Mouse (Mus musculus) limb, embryonic 15.5 days (tissue): ENCODE measurements around the gene Dda1. TPM values are rescaled to one million over a fixed set of nuclear protein-coding genes. Genes with fewer than 3 reads are reported as not detected.
A peak's percentile ranks its signal among the peaks of the same experiment; 100 is the strongest.

Experiments used
- ATAC-seq: fragments of 200-750 bp; cut with Nextera tagmentation; 2 replicates; pipeline ENCODE4 v1.8.0; 2017; ENCODE audit warnings: low read depth, moderate TSS enrichment; ENCODE audit not compliant: insufficient number of reproducible peaks, low FRiP score, low TSS enrichment
- H3K27ac ChIP-seq: fragments of 300-500 bp; sonication (generic); 2 replicates; pipeline ENCODE4 v1.5.1; 2015; ENCODE audit warnings: moderate library complexity, mild to moderate bottlenecking, inconsistent platforms
- H3K27me3 ChIP-seq: fragments of 300-500 bp; sonication (generic); 2 replicates; pipeline ENCODE4 v1.6.1; 2015; ENCODE audit warnings: inconsistent platforms
- H3K36me3 ChIP-seq: fragments of 300-500 bp; sonication (generic); 2 replicates; pipeline ENCODE4 v1.6.1; 2015; ENCODE audit warnings: inconsistent platforms
- H3K4me1 ChIP-seq: fragments of 300-500 bp; sonication (generic); 2 replicates; pipeline ENCODE4 v1.6.1; 2015; ENCODE audit warnings: inconsistent platforms
- H3K4me2 ChIP-seq: fragments of 300-500 bp; sonication (generic); 2 replicates; pipeline ENCODE4 v1.6.1; 2015; ENCODE audit warnings: mild to moderate bottlenecking, inconsistent platforms
- H3K4me3 ChIP-seq: fragments of 300-500 bp; sonication (generic); 2 replicates; pipeline ENCODE4 v1.5.1; 2015; ENCODE audit warnings: mild to moderate bottlenecking, inconsistent platforms
- H3K9ac ChIP-seq: fragments of 300-500 bp; sonication (generic); 2 replicates; pipeline ENCODE4 v1.6.1; 2015; ENCODE audit warnings: inconsistent platforms
- H3K9me3 ChIP-seq: fragments of 300-500 bp; sonication (generic); 2 replicates; pipeline ENCODE4 v1.6.1; 2016; ENCODE audit warnings: inconsistent platforms
- WGBS: fragments of 180-500 bp; shearing (Covaris S2); methylation state at CpG from one replicate; pipeline ENCODE4 v1.1.7; 2015; 5-methylcytosine and 5-hydroxymethylcytosine counted together
- polyA plus RNA-seq: library from polyadenylated mRNA; unstranded; fragments of >200 nt; fragmentation: Nextera tagmentation; extraction: Ambion mirVana; gene quantifications from 2 replicates; pipeline ENCODE4 v1.2.1, GENCODE M21; 2015

Dda1 gene
- polyA plus RNA-seq, 1 experiment from 2014 or later, result 98.4 TPM

DNA sequence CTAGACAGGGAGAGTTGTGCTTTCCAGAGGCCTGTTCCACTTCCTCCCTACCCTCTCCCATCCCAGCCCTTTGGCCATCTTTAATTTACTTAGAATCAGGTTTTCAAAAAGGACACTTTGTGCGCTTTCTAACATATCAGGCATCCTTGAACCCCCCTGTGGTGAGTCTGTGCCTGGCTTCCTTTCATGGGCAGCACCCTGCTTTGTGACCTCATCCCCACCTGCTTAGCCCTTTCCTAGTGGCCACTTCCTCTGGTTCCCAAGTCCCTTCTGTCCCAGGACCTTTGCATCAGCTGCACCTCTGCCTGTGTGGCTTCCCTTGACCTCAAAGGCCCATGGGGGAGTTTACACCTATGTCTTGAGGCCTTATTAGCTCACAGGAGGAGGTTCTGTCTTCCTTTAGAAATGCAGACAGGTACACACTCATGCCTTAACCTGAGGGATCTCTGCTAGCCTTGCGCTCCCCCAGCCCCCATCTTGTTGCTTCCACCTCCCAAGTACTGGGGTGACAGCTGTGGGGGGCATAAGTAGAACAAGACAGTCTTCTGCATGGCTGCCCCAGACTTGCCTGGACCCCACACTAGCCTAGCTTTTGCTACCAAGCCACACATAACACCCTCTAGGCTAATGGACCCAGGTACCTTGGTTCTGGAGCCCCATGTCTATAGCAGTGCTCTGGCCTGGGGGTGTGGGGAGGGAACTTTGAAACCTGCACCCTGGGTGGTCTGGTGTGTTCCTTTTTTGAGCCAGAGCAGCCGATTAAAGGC, 1.3 kb downstream of the Dda1 start:
- Histone ChIP-seq H3K27ac (0 out of 2 replicates have a peak overlapping the region, but pooled peaks have one; percentile 9), H3K36me3 (peaks cover 50% of the 10 kb centered on the region), H3K27me3 (no peaks in the 10 kb centered on the region), H3K9ac (peak overlapping the region; percentile 44), H3K4me3 (peak overlapping the region; percentile 70), H3K4me2 (peak overlapping the region; percentile 66), H3K4me1 (peaks cover 22% of the 10 kb centered on the region), H3K9me3 (no peaks in the 10 kb centered on the region)
- ATAC-seq, result no peak
- 83% methylated on average over 3 of the region's 3 CpGs for WGBS

DNA sequence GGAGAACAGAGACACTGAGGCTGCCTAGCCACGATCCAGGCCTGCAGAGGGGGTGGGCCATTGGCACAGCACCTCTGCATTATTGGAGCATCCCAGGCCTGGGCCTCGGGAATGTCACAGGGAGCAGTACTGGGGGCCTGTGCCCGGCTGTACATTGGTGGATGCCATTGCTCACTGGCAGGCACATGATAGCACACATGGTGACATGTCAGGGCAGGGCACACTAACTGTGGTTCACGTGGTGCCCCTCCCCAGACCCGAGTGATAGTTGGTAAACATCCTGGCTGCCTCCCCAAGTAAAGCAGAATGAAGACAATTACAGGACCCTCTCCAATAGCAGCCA, 1.9 kb downstream of the Dda1 start:
- Histone ChIP-seq H3K27me3 (no peaks in the 10 kb centered on the region), H3K4me1 (peaks cover 22% of the 10 kb centered on the region), H3K4me3 (no peak overlapping the region), H3K27ac (no peak overlapping the region), H3K4me2 (0 out of 2 replicates have a peak overlapping the region, but pooled peaks have one; percentile 66), H3K9me3 (no peaks in the 10 kb centered on the region), H3K36me3 (peaks cover 50% of the 10 kb centered on the region), H3K9ac (no peak overlapping the region)
- no peak for ATAC-seq
- 69% methylated on average over 5 of the region's 5 CpGs for WGBS

DNA sequence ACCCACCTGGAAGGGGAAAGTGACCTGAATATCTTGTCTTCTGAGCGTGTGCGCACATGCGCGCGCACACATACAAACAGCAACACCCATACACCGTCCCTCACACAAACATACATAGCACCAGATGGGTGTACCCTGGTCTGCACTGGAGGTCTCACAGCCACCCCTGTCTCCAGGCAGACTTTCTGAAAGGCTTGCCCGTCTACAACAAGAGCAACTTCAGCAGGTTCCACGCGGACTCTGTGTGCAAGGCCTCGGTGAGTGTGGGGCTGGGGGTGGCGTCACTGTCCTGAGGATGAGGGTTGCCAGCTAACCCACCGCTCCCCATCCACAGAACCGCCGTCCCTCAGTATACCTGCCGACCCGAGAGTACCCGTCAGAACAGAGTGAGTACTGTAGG, 2.9 kb downstream of the Dda1 start:
- H3K27ac ChIP-seq, result no peak overlapping the region
- 92% methylated on average over 17 of the region's 17 CpGs for WGBS

DNA sequence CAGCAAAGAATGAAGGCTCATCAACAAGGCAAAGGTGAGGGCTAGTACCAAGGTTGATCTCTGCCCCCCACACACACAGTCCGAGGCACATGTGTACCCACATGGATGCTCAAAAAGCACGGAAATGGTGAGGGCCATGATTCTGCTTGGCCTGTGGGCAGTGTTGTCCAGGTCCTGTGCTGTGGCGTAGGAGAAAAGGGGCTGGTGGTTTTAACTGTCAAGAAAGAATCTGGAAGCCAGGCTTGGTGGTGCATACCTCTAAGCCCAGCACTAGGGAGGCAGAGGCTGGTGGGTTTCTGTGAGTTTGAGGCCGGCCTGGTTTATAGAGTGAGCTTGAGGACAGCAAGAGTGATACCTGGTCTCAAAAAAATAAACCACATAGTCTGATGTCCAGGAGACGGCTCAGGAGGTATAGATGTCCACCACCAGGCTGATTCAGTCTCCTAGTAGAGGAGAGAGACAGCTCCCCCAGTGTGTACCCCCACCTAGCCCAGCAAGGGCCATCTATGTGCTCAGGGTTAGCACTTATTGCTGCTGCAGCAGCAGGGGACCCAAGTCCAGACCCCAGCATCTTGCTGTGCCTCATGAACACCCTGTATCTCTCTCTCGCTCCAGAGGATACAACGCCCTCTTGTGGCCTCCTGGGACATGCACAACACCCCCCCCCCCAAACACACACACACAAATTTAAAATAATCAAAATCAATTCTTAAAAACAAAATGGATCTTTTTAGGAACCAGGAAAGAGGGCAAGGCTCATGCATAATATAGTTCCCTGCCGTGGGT, 3.8 kb downstream of the Dda1 start:
- ATAC-seq, result no peak
- H3K4me2 ChIP-seq, result no peak overlapping the region
- H3K27me3 ChIP-seq, result no peaks in the 10 kb centered on the region
- no peaks in the 10 kb centered on the region for H3K9me3 ChIP-seq
- 88% methylated on average over 8 of the region's 8 CpGs for WGBS
- no peak overlapping the region for H3K27ac ChIP-seq
- H3K9ac ChIP-seq, result no peak overlapping the region
- H3K36me3 ChIP-seq, result peaks cover 47% of the 10 kb centered on the region
- H3K4me3 ChIP-seq, result no peak overlapping the region
- H3K4me1 ChIP-seq, result peaks cover 36% of the 10 kb centered on the region

More for the DNA sequence above, 2.9 kb downstream of the Dda1 start:
- Histone ChIP-seq H3K9ac (no peak overlapping the region), H3K36me3 (peaks cover 47% of the 10 kb centered on the region), H3K4me3 (no peak overlapping the region), H3K4me2 (no peak overlapping the region), H3K4me1 (peaks cover 28% of the 10 kb centered on the region), H3K27me3 (no peaks in the 10 kb centered on the region), H3K9me3 (no peaks in the 10 kb centered on the region)
- no peak for ATAC-seq

DNA sequence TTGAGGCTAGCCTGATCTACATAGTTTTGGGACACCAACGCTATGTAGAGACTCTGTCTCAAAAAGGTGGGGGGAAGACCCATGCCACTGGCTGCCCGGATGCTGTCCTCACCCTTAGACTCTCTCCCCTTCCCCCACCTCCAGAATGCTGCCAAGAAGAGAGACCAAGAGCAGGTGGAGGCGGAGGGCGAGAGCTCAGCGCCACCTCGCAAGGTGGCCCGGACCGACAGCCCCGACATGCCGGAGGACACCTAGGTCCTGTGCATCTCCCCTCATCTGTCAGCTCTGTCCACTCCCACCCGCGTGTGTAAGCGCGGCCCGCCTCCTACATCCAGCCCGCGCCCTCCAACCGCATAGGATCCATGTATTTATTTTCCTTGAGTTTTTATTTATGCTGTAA, 5.3 kb downstream of the Dda1 start:
- peaks cover 36% of the 10 kb centered on the region for H3K4me1 ChIP-seq
- 91% methylated on average over 18 of the region's 18 CpGs for WGBS
- no peak overlapping the region for H3K9ac ChIP-seq
- no peaks in the 10 kb centered on the region for H3K27me3 ChIP-seq
- H3K4me3 ChIP-seq, result no peak overlapping the region
- H3K36me3 ChIP-seq, result peaks cover 54% of the 10 kb centered on the region
- no peak overlapping the region for H3K4me2 ChIP-seq
- no peaks in the 10 kb centered on the region for H3K9me3 ChIP-seq
- H3K27ac ChIP-seq, result no peak overlapping the region
- ATAC-seq, result no peak

DNA sequence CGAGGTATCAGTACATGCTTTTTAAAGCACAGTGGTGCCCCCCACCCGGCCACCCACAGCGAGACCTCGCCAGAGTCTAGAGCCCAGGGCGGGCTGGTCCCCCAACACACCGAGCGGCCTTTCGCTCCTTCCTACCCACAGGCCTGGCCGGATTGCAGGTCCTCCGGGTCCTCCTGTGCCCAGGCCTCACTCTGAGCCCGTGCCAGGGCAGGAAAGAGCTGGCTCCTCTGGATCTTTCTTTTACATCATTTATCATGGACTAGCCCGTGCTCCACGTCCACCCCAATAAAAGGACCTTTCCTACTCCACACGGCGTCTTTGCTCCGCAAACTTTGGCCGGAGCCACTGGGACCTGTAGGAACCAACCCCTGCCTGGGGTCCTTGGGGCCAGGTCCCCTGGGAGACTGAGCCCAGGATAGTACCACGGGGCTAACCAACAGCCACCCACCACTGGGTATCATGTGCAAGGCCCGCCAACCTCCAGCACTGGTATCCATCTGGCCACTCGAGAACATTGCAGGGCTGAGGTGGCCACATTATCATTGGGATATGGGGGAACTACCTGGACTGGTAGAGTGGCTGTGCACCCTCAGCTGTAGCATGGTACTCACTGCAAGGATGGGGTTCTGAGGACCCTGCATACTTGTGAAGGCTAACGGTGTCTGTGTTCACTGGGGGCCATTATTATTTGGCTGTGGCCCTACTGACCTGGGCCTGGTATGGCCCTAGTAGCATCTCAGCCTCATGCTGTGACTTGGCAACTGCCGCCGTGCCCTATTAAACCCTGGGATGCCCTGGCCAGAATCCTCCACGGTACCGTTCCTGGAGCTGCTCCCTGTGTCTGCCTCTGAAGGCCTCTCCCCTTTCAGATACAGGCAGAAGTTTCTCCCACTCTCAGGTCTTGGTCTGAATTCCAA, 6.0 kb downstream of the Dda1 start:
- Histone ChIP-seq H3K4me2 (peak overlapping the region; percentile 87; the same call in 1 of the 2 replicates), H3K36me3 (peaks cover 61% of the 10 kb centered on the region), H3K4me1 (peaks cover 32% of the 10 kb centered on the region), H3K27me3 (no peaks in the 10 kb centered on the region), H3K4me3 (0 out of 2 replicates have a peak overlapping the region, but pooled peaks have one; percentile 64), H3K9ac (no peak overlapping the region), H3K9me3 (no peaks in the 10 kb centered on the region), H3K27ac (0 out of 2 replicates have a peak overlapping the region, but pooled peaks have one; percentile 84)
- 86% methylated on average over 25 of the region's 25 CpGs for WGBS
- ATAC-seq, result no peak

DNA sequence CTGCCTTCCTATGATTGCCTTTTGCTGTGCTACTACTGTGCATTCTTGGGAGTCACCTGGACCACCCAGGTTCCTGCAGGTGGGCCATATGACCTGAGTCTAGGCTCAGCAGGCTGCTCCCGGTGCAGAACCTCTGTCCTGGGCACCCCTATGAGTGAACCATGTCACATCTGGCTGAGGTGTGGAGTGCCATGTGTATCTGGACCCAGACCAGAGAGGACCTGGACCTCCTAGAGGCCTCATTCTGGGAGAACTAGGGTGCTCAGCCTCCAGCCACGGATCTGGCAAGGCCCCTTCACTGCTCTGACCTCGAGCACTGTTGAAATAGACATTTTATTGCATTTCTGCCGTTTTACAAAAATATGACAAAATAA, 6.7 kb downstream of the Dda1 start:
- Histone ChIP-seq H3K4me1 (peaks cover 25% of the 10 kb centered on the region), H3K9me3 (no peaks in the 10 kb centered on the region), H3K27me3 (no peaks in the 10 kb centered on the region), H3K4me3 (peak overlapping the region; percentile 64), H3K36me3 (peaks cover 63% of the 10 kb centered on the region), H3K9ac (peak overlapping the region; percentile 51), H3K27ac (peak overlapping the region; percentile 84; the same call in 1 of the 2 replicates), H3K4me2 (peak overlapping the region; percentile 87)
- 16% methylated on average over 4 of the region's 4 CpGs for WGBS
- no peak for ATAC-seq

DNA sequence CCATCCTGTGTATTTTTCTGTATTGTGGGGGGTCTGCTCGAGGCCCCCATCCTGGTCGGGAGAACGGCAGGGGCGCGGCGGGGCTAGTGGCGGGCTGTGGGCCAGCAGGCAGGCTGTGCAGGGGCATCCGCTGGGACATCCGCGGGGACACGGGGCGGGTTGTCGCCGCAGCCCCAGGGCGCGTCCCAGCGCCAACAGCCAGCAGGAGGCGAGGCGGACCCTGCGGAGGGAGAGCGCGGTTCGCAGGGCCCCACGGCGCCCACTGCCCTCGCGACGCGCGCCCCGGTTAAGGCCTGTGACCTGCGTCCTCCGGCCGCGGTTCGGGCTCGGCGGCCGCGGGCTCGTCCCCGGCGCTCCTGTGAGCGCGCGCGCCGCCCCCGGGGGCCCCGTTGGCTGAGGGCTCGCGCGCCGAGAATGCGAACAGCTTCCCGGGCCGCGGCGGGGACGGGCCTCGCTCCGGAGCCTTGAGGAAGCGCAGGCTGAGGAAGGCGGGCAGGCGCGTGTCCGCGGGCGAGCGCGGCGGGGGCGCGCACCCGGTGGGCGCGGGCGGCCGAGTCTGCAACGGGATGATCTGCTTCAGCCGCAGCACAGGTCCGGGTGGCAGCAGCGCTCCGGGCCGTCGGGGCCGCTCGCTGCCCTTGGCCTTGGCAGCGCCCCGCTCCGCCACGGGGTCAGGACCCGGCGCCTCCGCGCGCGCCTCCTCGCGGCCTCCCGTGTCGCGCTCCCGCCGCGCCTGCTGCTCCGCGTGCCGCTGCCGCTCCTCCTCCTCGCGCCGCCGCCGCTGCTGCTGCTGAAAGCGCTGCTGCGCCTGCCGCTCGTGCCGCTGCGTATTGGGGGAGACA, 7.3 kb downstream of the Dda1 start:
- ATAC-seq, result peak; percentile 57
- Histone ChIP-seq H3K27ac (peak overlapping the region; percentile 84), H3K36me3 (peaks cover 65% of the 10 kb centered on the region), H3K27me3 (no peaks in the 10 kb centered on the region), H3K4me3 (peak overlapping the region; percentile 64), H3K4me2 (peak overlapping the region; percentile 87), H3K9me3 (no peaks in the 10 kb centered on the region), H3K9ac (peak overlapping the region; percentile 51), H3K4me1 (peaks cover 20% of the 10 kb centered on the region)
- WGBS, result under 1% methylated on average over 66 of the region's 121 CpGs

DNA sequence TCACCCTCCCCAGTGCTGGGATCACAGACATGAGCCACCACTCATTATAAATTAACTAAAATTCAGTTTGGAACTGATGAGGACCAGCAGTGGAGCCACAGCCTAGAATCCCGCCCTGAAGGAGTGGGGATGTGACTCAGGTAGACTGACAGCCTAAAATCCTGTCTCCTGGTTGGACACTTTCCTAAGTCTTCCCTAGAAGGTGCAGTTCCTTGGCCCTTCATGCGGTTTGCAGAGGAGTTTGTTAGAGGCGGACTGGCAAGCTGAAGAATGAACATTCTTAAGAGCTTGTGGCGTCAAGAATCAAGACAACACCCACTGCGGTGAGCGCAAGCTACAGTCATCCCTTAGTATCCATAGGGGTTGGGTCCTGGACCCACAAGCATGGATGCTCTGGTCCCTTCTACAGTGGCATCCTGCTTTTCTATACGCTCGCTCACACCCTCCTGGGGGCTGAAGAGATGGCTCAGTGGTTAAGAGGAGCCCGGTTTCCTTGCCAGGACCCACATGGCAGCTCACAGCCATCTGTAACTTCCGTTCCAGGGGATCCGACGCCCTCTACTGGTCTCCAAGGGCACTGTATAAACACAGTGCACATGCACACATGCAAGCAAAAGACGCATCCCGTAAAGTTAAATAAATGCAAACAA, 8.3 kb downstream of the Dda1 start:
- Histone ChIP-seq H3K4me3 (peak overlapping the region; percentile 64), H3K9ac (no peak overlapping the region), H3K27me3 (no peaks in the 10 kb centered on the region), H3K36me3 (peaks cover 62% of the 10 kb centered on the region), H3K9me3 (no peaks in the 10 kb centered on the region), H3K4me2 (peak overlapping the region; percentile 87), H3K4me1 (peaks cover 20% of the 10 kb centered on the region), H3K27ac (no peak overlapping the region; the same call in 1 of the 2 replicates)
- WGBS, result 44% methylated on average over 14 of the region's 14 CpGs
- ATAC-seq, result no peak

DNA sequence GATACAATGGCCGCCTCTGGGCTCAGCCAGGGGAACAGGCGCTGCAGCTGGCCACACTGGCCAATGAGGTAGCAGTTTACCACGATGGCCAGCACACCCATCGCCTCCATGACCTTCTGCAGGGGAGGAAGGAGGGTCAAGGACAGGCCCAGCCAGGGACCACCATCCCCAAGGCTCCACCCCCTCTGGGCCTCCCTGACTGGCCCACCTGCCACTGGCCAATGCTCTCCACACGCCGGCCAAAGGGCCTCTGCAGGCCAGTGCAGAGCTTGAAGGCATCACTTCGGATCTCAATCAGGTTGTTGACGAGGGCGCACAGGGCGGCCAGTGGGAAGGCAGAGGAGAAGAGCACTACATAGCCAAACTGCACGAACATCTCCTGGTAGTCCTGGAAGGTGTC, 9.9 kb downstream of the Dda1 start:
- peaks cover 20% of the 10 kb centered on the region for H3K4me1 ChIP-seq
- WGBS, result 88% methylated on average over 11 of the region's 11 CpGs
- ATAC-seq, result no peak
- no peak overlapping the region for H3K27ac ChIP-seq
- H3K9me3 ChIP-seq, result no peaks in the 10 kb centered on the region
- no peak overlapping the region for H3K4me2 ChIP-seq
- peaks cover 47% of the 10 kb centered on the region for H3K36me3 ChIP-seq
- H3K4me3 ChIP-seq, result no peak overlapping the region
- H3K27me3 ChIP-seq, result no peaks in the 10 kb centered on the region
- H3K9ac ChIP-seq, result no peak overlapping the region
